Mouse (Mus musculus) liver, postnatal 0 days (tissue): ENCODE results near the gene Cd72. TPM values are rescaled to one million over a fixed set of nuclear protein-coding genes. Genes with fewer than 3 reads are reported as not detected.

Experiments used
- ATAC-seq: fragments of 200-750 bp; cut with Nextera tagmentation; 2 replicates; pipeline ENCODE4 v1.8.0; 2017; ENCODE audit warnings: mild to moderate bottlenecking, moderate library complexity
- DNase-seq: peaks from one replicate; pipeline ENCODE4 v3.0.0-alpha.2; 2016
- H3K27ac ChIP-seq: fragments of 300-500 bp; sonication (generic); 2 replicates; pipeline ENCODE4 v1.5.1; 2014; ENCODE audit warnings: antibody characterized with exemption, moderate library complexity, mild to moderate bottlenecking, low read depth
- H3K27me3 ChIP-seq: fragments of 300-500 bp; sonication (generic); 2 replicates; pipeline ENCODE4 v1.6.1; 2014; ENCODE audit warnings: low read length, control low read depth, mixed read lengths; ENCODE audit not compliant: insufficient read depth
- H3K36me3 ChIP-seq: fragments of 300-500 bp; sonication (generic); replicated peaks from 2 replicates; pipeline ENCODE4 v1.6.1; 2014; ENCODE audit warnings: mild to moderate bottlenecking, control low read depth, low read length, moderate library complexity, mixed read lengths; ENCODE audit not compliant: insufficient read depth
- H3K4me1 ChIP-seq: fragments of 300-500 bp; sonication (generic); 2 replicates; pipeline ENCODE4 v1.6.1; 2014; ENCODE audit warnings: antibody characterized with exemption, mild to moderate bottlenecking, control low read depth; ENCODE audit not compliant: insufficient read depth
- H3K4me2 ChIP-seq: fragments of 300-500 bp; sonication (generic); 2 replicates; pipeline ENCODE4 v1.6.1; 2014; ENCODE audit warnings: low read depth, mild to moderate bottlenecking, low read length, moderate library complexity, mixed read lengths
- H3K4me3 ChIP-seq: fragments of 300-500 bp; sonication (generic); 2 replicates; pipeline ENCODE4 v1.5.1; 2014; ENCODE audit warnings: low read depth, low read length
- H3K9ac ChIP-seq: fragments of 300-500 bp; sonication (generic); replicated peaks from 2 replicates; pipeline ENCODE4 v1.6.1; 2014; ENCODE audit warnings: mild to moderate bottlenecking, moderate library complexity
- H3K9me3 ChIP-seq: fragments of 300-500 bp; sonication (generic); 2 replicates; pipeline ENCODE4 v1.6.1; 2016; ENCODE audit warnings: mild to moderate bottlenecking, control low read depth, low read length, mixed read lengths
- CTCF ChIP-seq: sonication (generic); IDR thresholded peaks from 2 replicates; pipeline ENCODE4 v1.5.1; 2016; ENCODE audit warnings: antibody characterized with exemption, low read depth
- EP300 ChIP-seq: IDR thresholded peaks from 2 replicates; pipeline ENCODE4 v1.6.1; 2016; ENCODE audit warnings: antibody characterized with exemption, low read depth, mild to moderate bottlenecking
- WGBS: fragments of 180-500 bp; shearing (Covaris S2); extraction: QIAGEN DNeasy Blood & Tissue Kit; methylation state at CpG from one replicate; pipeline ENCODE4 v1.1.7; 2014; ENCODE audit not compliant: insufficient replicate concordance; 5-methylcytosine and 5-hydroxymethylcytosine counted together
- polyA plus RNA-seq: library from polyadenylated mRNA; unstranded; fragments of >200 nt; fragmentation: Nextera tagmentation; extraction: Ambion mirVana; gene quantifications from 2 replicates; pipeline ENCODE4 v1.2.1, GENCODE M21; 2015

Cd72 gene
- polyA plus RNA-seq = 9.9 and 10.4 TPM in 2 replicates

- 14% methylated on average over 20 of the region's 20 CpGs for WGBS
- H3K36me3 ChIP-seq = no peaks in the 10 kb centered on the region; the same call in 1 of the 2 replicates
- no peak for TF ChIP-seq EP300
- no peak for TF ChIP-seq CTCF
- H3K4me3 ChIP-seq = peak within 1 kb of the TSS; percentile 22
- H3K4me2 ChIP-seq = peak within 1 kb of the TSS; percentile 53
- ATAC-seq (peak; percentile 53; the same call in 1 of the 2 replicates), DNase-seq (peak; percentile 49)
- H3K4me1 ChIP-seq = peaks cover 13% of the 10 kb centered on the region
- H3K9ac ChIP-seq = peak within 1 kb of the TSS; percentile 28
- H3K9me3 ChIP-seq = no peaks in the 10 kb centered on the region
- peaks cover 27% of the 10 kb centered on the region for H3K27me3 ChIP-seq
- peak within 1 kb of the TSS; percentile 58 for H3K27ac ChIP-seq
Observed at GRCm38 (mm10) chr4:43454041-43454836, at the start of gene Cd72. Gene Cd72 (minus strand): TSS chr4:43454628.

GRCm38 (mm10) chr4:43503506-43503905 is 49.1 kb upstream of the Cd72 start:
- WGBS = 78% methylated on average over 6 of the region's 6 CpGs
- H3K27ac ChIP-seq = no peak overlapping the region
- H3K27me3 ChIP-seq = 0 out of 2 replicates have a peak, but pooled peaks cover under 1% of the 10 kb centered on the region
- H3K9ac ChIP-seq = no peak overlapping the region
- no peak for TF ChIP-seq EP300
- TF ChIP-seq CTCF = no peak
- peaks cover 13% of the 10 kb centered on the region for H3K4me1 ChIP-seq
- H3K36me3 ChIP-seq = no peaks in the 10 kb centered on the region
- DNase-seq = no peak
- H3K4me2 ChIP-seq = no peak overlapping the region
- H3K9me3 ChIP-seq = no peaks in the 10 kb centered on the region
- no peak for ATAC-seq
- no peak overlapping the region for H3K4me3 ChIP-seq

GRCm38 (mm10) chr4:43503041-43503440 is 48.6 kb upstream of the Cd72 start:
- Histone ChIP-seq H3K36me3 (no peaks in the 10 kb centered on the region), H3K27me3 (no peaks in the 10 kb centered on the region), H3K27ac (no peak overlapping the region), H3K4me3 (no peak overlapping the region), H3K4me2 (no peak overlapping the region), H3K9ac (no peak overlapping the region), H3K4me1 (peaks cover 10% of the 10 kb centered on the region), H3K9me3 (no peaks in the 10 kb centered on the region)
- ATAC-seq = no peak
- no peak for DNase-seq
- TF ChIP-seq CTCF = no peak
- no peak for TF ChIP-seq EP300
- WGBS = 73% methylated on average over 2 of the region's 2 CpGs

GRCm38 (mm10) chr4:43499407-43500333 is 45.2 kb upstream of the Cd72 start, which contains the start of gene Arhgef39:
Gene Arhgef39 (minus strand): TSS chr4:43499695.
- Histone ChIP-seq H3K27me3 (no peaks in the 10 kb centered on the region), H3K9ac (peak within 1 kb of the TSS; percentile 69), H3K4me3 (peak within 1 kb of the TSS; percentile 60), H3K4me2 (peak within 1 kb of the TSS; percentile 67), H3K4me1 (peaks cover 8% of the 10 kb centered on the region), H3K9me3 (no peaks in the 10 kb centered on the region), H3K27ac (peak within 1 kb of the TSS; percentile 52), H3K36me3 (peaks cover 26% of the 10 kb centered on the region)
- 7% methylated on average over 50 of the region's 50 CpGs for WGBS
- peak; percentile 93 for DNase-seq
- TF ChIP-seq EP300 (no peak), CTCF (no peak; the same call in 1 of the 2 replicates)
- peak; percentile 91 for ATAC-seq

GRCm38 (mm10) chr4:43498983-43499382 is 44.6 kb upstream of the Cd72 start:
- peaks cover 15% of the 10 kb centered on the region for H3K4me1 ChIP-seq

More at GRCm38 (mm10) chr4:43498983-43499382, 44.6 kb upstream of the Cd72 start:
- Histone ChIP-seq H3K9me3 (no peaks in the 10 kb centered on the region), H3K27ac (peak overlapping the region; percentile 52), H3K4me3 (peak overlapping the region; percentile 60), H3K36me3 (peaks cover 26% of the 10 kb centered on the region), H3K4me2 (peak overlapping the region; percentile 67), H3K9ac (peak overlapping the region; percentile 69), H3K27me3 (no peaks in the 10 kb centered on the region)
- ATAC-seq (peak; percentile 66), DNase-seq (peak; percentile 49)
- TF ChIP-seq CTCF = peak; percentile 65
- TF ChIP-seq EP300 = no peak
- WGBS = 6% methylated on average over 8 of the region's 8 CpGs
